Mouse (Mus musculus) megakaryocyte progenitor cell, adult 5-6 weeks (primary cell): ENCODE measurements at regions not wholly inside any gene's neighbourhood (a gene's known extent, or its start where the extent isn't known, plus 50 kb on each side); places are given as distances from the start of the nearest gene placed in this dataset.
"Not testable (repeated sequence)": the region's sequence is repeated elsewhere in the genome, so short reads cannot be mapped to it uniquely, and the experiment has no call there.

Experiments used
- ATAC-seq: replicated peaks from 2 replicates; pipeline ENCODE4 v1.8.0; 2016; ENCODE audit warnings: mild to moderate bottlenecking, moderate TSS enrichment, inconsistent platforms; ENCODE audit not compliant: poor library complexity

GRCm38 (mm10) chr12:49084505-49084904 is 298.0 kb upstream of the Foxg1 start:
- no peak for ATAC-seq

- no peak for ATAC-seq
Measured at GRCm38 (mm10) chr12:49086076-49086475, 296.4 kb upstream of the Foxg1 start.

DNA sequence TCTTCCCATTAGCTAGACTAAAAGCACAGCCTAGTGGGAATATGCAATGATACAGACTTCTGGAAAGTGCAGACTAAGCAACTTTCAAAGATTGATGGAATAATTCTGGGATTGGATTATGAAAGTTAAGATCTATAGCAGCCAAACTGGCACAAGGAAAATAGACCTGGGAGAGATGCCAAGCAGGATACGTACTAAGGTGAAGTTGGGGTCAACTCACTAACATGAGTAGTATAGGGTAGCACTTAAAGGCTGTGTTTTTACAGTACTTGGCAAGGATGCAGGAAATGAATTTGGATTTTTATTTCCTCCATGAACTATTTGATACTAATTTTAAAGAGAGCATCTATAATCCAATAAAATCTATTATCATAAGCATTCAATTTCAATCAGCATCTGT is 292.3 kb upstream of the Foxg1 start:
- ATAC-seq, result no peak

GRCm38 (mm10) chr12:49105931-49106330 is 276.5 kb upstream of the Foxg1 start:
- ATAC-seq, result no peak

- no peak for ATAC-seq
Measured at GRCm38 (mm10) chr12:49106399-49107382, 275.8 kb upstream of the Foxg1 start.

DNA sequence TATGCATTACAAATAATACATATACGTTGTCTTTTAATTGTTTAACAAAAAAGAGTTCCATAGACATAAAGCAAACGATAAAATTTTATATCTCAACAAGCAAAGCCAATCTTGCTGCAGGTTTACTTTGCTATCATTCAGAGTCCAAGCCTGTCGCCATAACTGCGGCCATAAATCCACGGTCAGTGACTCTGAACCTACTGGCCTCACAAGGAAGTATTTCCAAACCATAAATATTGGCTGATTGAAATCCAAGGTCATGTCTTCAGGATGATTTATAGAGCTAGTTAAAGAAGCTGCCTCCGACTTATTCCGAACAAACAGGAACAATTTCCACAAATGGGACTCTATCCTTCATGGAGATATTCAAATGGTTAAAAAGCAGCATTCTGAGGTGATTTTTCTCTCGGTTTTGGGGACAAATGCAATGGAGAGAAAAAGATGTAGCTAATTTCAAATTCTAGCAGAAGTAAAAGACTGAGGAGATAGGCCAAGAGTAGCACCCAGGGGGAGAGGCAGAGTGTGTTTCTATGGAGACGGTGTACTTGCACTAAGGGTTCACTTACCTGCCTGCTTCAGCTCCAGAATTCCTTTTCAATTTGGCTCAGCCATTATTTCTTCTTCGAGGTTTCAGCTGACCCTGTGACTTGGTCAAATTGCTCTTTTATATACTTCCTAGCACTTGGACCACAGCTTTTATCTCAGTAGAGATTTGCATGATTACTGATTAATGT is 274.9 kb upstream of the Foxg1 start:
- ATAC-seq, result no peak

DNA sequence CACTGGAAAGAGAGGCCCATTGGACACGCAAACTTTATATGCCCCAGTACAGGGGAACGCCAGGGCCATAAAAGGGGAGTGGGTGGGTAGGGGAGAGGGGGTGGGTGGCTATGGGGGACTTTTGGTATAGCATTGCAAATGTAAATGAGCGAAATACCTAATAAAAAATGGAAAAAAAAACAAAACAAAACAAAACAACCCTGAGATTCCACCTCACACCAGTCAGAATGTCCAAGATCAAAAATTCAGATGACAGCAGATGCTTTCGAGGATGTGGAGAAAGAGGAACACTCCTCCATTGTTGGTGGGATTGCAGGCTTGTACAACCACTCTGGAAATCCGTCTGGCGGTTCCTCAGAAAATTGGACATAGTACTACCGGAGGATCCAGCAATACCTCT is 251.4 kb upstream of the Foxg1 start:
- ATAC-seq, result not testable (repeated sequence)

DNA sequence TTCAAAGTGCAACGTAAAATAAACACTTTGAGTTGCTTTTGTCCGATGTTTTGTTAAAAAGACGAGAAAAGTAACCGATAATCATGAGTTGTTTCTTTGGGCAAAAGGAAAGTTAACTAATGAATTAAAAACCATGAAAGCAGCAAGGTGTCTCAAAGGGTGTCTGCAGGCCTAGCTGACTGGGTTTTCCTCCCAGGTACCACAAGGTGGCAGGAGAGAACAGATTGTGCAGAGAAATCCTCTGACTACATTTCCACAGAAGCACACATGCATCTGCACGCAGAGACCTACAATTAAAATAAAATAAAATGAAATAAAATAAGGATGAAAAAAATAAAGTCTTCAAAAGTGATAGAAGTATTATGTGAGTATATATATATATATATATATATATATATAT is 212.4 kb upstream of the Foxg1 start:
- peak; percentile 48; the same call in 1 of the 2 replicates for ATAC-seq

DNA sequence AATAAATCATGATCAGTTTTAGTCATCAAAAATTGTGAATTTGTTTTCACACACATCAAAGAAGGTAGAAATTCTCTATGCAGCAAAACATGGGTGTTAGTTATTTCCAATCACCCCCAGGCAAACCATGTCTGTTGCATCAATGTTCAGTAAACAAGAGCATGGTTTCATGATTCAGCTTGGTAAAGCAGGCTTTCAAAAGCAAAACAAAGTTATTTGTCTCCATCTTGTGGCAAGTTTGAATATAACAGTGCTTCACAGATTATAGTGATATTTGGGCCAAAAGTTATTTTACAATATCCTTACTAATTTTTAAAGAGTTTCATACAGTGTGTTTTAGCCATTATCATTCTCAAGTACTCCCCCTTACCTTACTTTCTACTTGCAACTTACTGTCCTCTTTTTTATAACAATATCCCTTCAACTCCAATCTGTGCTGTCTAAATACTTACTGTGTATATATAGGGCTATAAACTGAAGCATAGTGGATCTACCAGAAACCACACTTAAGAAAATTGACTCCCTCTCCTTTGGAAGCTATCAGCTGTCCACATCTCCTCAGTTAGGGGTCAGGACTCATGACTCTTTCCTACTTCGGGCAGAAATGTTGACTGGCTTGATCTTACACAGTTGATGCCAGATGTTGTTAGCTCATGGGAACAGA is 211.3 kb upstream of the Foxg1 start:
- ATAC-seq, result peak; percentile 57; the same call in 1 of the 2 replicates

- no peak for ATAC-seq
Measured at GRCm38 (mm10) chr12:49191348-49191747, 191.1 kb upstream of the Foxg1 start.

GRCm38 (mm10) chr12:49233524-49234306 is 148.7 kb upstream of the Foxg1 start:
- ATAC-seq, result no peak
